Mouse (Mus musculus): ENCODE data around the gene Kctd12b. TPM values are rescaled to one million over a fixed set of nuclear protein-coding genes. Genes with fewer than 3 reads are reported as not detected.

The Kctd12b gene
- 5.6 and 5.9 TPM in 2 replicates for polyA plus RNA-seq (2015; fragmentation: Nextera tagmentation; extraction: Ambion mirVana)

DNA sequence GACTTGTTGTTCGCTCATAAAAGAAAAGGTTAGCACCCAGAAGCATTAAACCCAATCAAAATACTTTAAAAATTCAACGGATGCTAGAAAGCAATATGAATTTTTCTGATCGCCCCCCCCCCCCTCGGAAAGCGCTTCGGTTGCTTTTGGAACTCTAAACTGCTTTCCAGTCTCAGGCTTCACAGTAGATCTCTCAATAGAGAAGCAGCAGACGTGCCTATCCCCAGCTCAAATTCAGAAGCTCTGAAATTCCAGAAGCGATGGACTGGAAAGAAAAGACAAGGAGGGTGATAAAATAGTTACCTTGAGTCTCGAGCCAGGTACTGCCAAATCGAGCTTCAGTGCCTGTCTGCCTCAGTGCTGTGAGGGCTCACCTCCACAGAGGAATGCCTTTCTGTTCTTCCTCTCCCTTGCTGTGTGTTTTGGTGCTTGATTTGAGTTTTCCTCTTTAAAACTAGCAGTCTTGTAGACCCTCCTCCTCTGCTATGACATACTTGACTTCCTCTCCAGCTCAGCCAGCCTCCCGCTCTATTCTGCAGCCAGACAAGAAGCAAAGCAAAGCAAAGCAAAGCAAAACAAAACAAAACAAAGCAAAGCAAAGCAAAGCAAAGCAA, at the start of gene Kctd12b:
Gene Kctd12b (minus strand): TSS at position 610 of the 614 bp plus-strand sequence.
- peak; percentile 40; the same call in 1 of the 2 replicates for ATAC-seq (ENCODE audit: insufficient read depth, low FRiP score)
- Histone ChIP-seq H3K9me3 (replicated peaks; ENCODE audit: control insufficient read depth, low read length) (no peaks in the 10 kb centered on the region), H3K27ac (ENCODE audit: low read length) (peak within 1 kb of the TSS; percentile 82), H3K4me3 (replicated peaks; ENCODE audit: low read length) (peak within 1 kb of the TSS; percentile 49), H3K9ac (ENCODE audit: low read length) (peak within 1 kb of the TSS; percentile 60), H3K4me1 (ENCODE audit: control insufficient read depth, insufficient read depth, low read length) (no peaks in the 10 kb centered on the region), H3K27me3 (ENCODE audit: control insufficient read depth, insufficient read depth, low read length) (no peaks in the 10 kb centered on the region), H3K36me3 (ENCODE audit: control insufficient read depth, insufficient read depth, low read length) (no peaks in the 10 kb centered on the region), H3K4me2 (ENCODE audit: low read depth, low read length) (peak within 1 kb of the TSS; percentile 52)
- WGBS = 25% methylated on average over 11 of the region's 11 CpGs

DNA sequence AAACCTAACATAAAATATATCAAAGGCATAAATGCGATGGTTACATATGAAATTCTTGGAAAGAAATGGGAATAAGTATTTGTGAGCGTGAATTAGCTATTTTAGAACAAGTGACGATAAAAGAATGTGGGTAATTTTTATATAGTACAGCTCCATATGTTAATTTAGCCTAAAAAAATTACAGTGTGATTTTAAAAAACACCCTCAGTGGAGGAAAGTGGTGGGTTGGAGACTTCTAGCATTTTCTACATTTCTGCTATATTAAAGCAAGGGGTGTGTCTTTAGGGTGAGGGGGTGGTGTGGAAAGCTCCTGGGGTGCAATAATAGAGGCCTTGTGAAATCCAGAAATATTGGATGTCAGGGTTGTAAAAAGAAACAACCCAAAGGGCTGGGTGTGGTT, 46.3 kb upstream of the Kctd12b start:
- Histone ChIP-seq H3K4me3 (replicated peaks; ENCODE audit: low read length) (no peak overlapping the region), H3K9ac (ENCODE audit: low read length) (no peak overlapping the region), H3K9me3 (replicated peaks; ENCODE audit: control insufficient read depth, low read length) (no peaks in the 10 kb centered on the region), H3K36me3 (ENCODE audit: control insufficient read depth, insufficient read depth, low read length) (no peaks in the 10 kb centered on the region), H3K27me3 (ENCODE audit: control insufficient read depth, insufficient read depth, low read length) (no peaks in the 10 kb centered on the region), H3K27ac (ENCODE audit: low read length) (no peak overlapping the region), H3K4me1 (ENCODE audit: control insufficient read depth, insufficient read depth, low read length) (no peaks in the 10 kb centered on the region), H3K4me2 (ENCODE audit: low read depth, low read length) (no peak overlapping the region)
- ATAC-seq (ENCODE audit: insufficient read depth, low FRiP score) = no peak
- 86% methylated on average over 3 of the region's 3 CpGs for WGBS

DNA sequence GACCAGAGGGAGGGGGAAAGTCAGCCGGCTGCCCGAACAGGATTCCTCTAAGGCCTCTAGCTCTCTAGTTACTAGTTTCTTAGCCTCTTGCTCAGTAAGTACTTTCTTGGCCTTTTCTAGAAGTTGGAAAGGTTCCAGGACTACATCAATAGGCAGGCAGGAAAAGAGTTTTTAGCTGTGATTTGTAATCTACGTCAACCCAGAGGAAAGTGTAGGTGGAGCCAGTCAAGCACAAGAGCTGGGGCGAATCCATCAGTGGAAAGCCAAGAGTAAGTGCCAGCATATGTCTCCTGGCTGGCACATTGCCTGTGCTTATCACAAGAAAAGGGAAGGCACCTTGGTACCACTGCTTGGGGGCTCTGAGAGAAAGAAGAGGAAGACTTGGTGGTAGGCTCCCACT, 39.5 kb upstream of the Kctd12b start:
- H3K27me3 ChIP-seq (ENCODE audit: control insufficient read depth, insufficient read depth, low read length) = no peaks in the 10 kb centered on the region
- H3K9me3 ChIP-seq (replicated peaks; ENCODE audit: control insufficient read depth, low read length) = no peaks in the 10 kb centered on the region
- no peak overlapping the region for H3K4me3 ChIP-seq (replicated peaks; ENCODE audit: low read length)
- no peaks in the 10 kb centered on the region for H3K36me3 ChIP-seq (ENCODE audit: control insufficient read depth, insufficient read depth, low read length)
- 58% methylated on average over 4 of the region's 4 CpGs for WGBS
- H3K27ac ChIP-seq (ENCODE audit: low read length) = no peak overlapping the region
- H3K4me1 ChIP-seq (ENCODE audit: control insufficient read depth, insufficient read depth, low read length) = no peaks in the 10 kb centered on the region
- ATAC-seq (ENCODE audit: insufficient read depth, low FRiP score) = no peak
- no peak overlapping the region for H3K9ac ChIP-seq (ENCODE audit: low read length)
- no peak overlapping the region for H3K4me2 ChIP-seq (ENCODE audit: low read depth, low read length)

DNA sequence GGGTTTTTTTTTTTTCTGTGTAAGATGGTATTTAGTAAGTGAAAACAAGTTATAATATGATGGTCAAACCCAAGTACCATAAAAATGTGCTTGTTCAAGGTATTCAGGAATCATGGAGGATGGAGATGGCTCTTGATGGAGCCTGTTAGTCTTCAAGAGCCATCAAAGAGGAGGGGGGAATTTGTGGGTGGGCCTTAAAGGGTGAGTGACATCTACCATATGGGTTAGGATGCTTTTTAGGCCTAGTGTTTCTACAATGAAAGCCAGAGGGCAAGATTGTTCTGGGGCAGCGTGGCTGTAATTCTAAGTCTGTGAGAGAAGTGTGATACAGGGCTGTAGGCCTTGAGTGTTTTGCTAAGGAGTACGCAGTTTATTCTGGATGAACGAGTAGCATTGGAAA, 28.2 kb upstream of the Kctd12b start:
- ATAC-seq (ENCODE audit: insufficient read depth, low FRiP score) = no peak
- peak overlapping the region; percentile 57 for H3K4me2 ChIP-seq (ENCODE audit: low read depth, low read length)
- H3K27me3 ChIP-seq (ENCODE audit: control insufficient read depth, insufficient read depth, low read length) = no peaks in the 10 kb centered on the region
- H3K36me3 ChIP-seq (ENCODE audit: control insufficient read depth, insufficient read depth, low read length) = no peaks in the 10 kb centered on the region
- peak overlapping the region; percentile 35; the same call in 1 of the 2 replicates for H3K9ac ChIP-seq (ENCODE audit: low read length)
- H3K9me3 ChIP-seq (replicated peaks; ENCODE audit: control insufficient read depth, low read length) = no peaks in the 10 kb centered on the region
- no peaks in the 10 kb centered on the region for H3K4me1 ChIP-seq (ENCODE audit: control insufficient read depth, insufficient read depth, low read length)
- peak overlapping the region; percentile 63 for H3K4me3 ChIP-seq (replicated peaks; ENCODE audit: low read length)
- H3K27ac ChIP-seq (ENCODE audit: low read length) = no peak overlapping the region
- 27% methylated on average over 3 of the region's 3 CpGs for WGBS

DNA sequence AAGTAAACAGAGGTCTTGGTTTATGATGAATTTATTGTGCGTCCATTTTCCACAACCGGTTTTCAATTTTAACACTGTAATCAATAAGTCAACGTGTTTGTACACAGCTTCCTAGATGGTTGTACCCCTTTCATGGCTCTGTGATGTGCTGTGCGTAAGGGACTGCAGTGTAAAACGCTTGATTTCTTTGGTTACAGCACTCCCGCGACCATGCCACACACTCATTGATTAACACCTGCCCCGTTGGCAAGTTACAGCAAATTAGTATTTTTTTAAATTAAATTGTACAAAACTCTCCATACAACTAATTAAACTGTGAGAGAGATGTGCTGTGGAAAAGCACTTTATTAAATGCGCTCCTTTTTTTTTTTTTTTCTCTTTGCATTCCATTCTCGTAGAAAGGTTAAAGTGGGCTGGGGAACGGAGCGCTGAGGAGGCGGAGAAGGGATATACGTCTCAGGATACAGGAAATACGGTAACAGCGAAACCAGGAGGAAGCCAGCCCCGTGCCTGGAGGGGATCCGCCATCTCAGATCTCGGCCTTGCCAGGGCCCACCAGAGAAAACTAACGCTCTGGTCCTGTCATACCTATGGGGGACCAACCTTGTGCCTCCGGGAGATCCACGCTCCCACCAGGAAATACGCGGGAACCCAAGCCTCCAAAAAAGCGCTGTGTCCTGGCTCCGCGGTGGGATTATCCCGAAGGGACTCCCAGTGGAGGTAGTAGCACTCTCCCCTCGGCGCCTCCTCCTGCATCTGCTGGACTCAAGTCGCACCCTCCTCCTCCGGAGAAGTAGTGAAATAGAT, 27.1 kb upstream of the Kctd12b start, which contains the start of gene Nbdy:
Gene Nbdy (plus strand): TSS at position 481 of the 807 bp plus-strand sequence.
- ATAC-seq (ENCODE audit: insufficient read depth, low FRiP score) = peak; percentile 92; the same call in 1 of the 2 replicates
- H3K9ac ChIP-seq (ENCODE audit: low read length) = peak within 1 kb of the TSS; percentile 81
- WGBS = 10% methylated on average over 32 of the region's 32 CpGs
- no peaks in the 10 kb centered on the region for H3K9me3 ChIP-seq (replicated peaks; ENCODE audit: control insufficient read depth, low read length)
- H3K4me2 ChIP-seq (ENCODE audit: low read depth, low read length) = peak within 1 kb of the TSS; percentile 57
- no peaks in the 10 kb centered on the region for H3K27me3 ChIP-seq (ENCODE audit: control insufficient read depth, insufficient read depth, low read length)
- H3K4me1 ChIP-seq (ENCODE audit: control insufficient read depth, insufficient read depth, low read length) = no peaks in the 10 kb centered on the region
- no peaks in the 10 kb centered on the region for H3K36me3 ChIP-seq (ENCODE audit: control insufficient read depth, insufficient read depth, low read length)
- H3K27ac ChIP-seq (ENCODE audit: low read length) = peak within 1 kb of the TSS; percentile 82
- peak within 1 kb of the TSS; percentile 63 for H3K4me3 ChIP-seq (replicated peaks; ENCODE audit: low read length)

DNA sequence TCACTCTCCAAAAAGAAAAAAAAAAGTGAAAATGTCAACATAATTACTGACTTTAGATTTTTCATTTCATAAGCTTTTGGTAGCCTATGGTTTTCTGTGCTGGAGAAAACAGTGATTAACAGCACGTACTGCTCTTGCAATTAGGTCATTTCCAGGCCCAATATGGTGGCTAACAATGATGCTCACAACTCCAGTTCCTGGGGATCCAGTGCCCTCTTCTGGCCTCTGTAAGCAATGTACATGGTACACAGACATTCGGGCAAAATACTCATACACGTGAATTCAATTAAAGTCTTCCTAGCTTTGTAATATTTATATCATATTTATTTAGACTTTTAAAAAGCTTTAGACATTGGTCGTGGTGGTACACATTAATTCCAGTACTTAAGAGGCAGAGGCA, 23.4 kb upstream of the Kctd12b start:
- Histone ChIP-seq H3K9ac (ENCODE audit: low read length) (no peak overlapping the region), H3K27me3 (ENCODE audit: control insufficient read depth, insufficient read depth, low read length) (no peaks in the 10 kb centered on the region), H3K4me3 (replicated peaks; ENCODE audit: low read length) (no peak overlapping the region), H3K9me3 (replicated peaks; ENCODE audit: control insufficient read depth, low read length) (no peaks in the 10 kb centered on the region), H3K27ac (ENCODE audit: low read length) (no peak overlapping the region), H3K4me1 (ENCODE audit: control insufficient read depth, insufficient read depth, low read length) (no peaks in the 10 kb centered on the region), H3K4me2 (ENCODE audit: low read depth, low read length) (no peak overlapping the region), H3K36me3 (ENCODE audit: control insufficient read depth, insufficient read depth, low read length) (no peaks in the 10 kb centered on the region)
- no peak for ATAC-seq (ENCODE audit: insufficient read depth, low FRiP score)
- 28% methylated on average over 4 of the region's 4 CpGs for WGBS

DNA sequence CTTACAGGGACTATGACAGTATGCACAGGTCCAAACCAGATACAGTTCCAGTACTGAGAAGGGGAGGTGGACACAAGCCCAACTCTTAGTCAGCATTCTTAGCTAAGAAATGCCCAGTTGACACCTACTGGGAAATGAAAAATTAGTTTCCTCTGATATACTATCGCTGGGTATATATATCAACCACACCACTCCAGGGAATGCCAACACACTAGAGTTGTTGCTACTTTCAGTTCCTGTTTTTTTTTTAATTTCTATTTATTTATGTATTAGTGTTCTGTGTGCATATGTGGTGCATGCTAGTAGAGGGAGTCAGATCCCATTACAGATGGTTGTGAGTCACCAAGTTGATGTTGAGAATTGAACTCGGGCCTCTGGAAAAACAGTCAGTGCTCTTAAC, 20.5 kb upstream of the Kctd12b start:
- H3K4me1 ChIP-seq (ENCODE audit: control insufficient read depth, insufficient read depth, low read length) = no peaks in the 10 kb centered on the region
- no peak overlapping the region for H3K9ac ChIP-seq (ENCODE audit: low read length)
- no peaks in the 10 kb centered on the region for H3K36me3 ChIP-seq (ENCODE audit: control insufficient read depth, insufficient read depth, low read length)
- H3K27ac ChIP-seq (ENCODE audit: low read length) = no peak overlapping the region
- H3K4me3 ChIP-seq (replicated peaks; ENCODE audit: low read length) = no peak overlapping the region
- 77% methylated on average over 2 of the region's 2 CpGs for WGBS
- no peaks in the 10 kb centered on the region for H3K27me3 ChIP-seq (ENCODE audit: control insufficient read depth, insufficient read depth, low read length)
- no peaks in the 10 kb centered on the region for H3K9me3 ChIP-seq (replicated peaks; ENCODE audit: control insufficient read depth, low read length)
- no peak overlapping the region for H3K4me2 ChIP-seq (ENCODE audit: low read depth, low read length)
- no peak for ATAC-seq (ENCODE audit: insufficient read depth, low FRiP score)

DNA sequence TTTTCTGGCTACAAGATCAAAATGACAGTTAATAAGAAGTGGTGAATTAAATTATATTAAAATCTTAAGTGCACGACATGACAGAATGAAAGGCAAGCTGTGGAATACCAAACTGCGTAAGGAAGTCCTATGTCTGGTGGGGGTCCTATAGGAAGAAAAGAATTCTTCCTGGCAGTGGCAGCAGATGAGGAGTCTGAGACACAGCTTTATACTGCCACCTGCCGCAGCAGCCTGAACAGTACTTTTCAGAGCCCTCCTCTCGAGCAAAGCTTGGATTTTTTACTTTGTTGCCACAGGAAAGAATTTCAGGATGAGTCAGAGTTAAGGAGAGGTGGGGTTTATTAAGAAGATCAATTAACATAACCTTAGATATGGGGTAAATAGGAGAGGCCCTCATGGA, 11.5 kb upstream of the Kctd12b start:
- H3K9me3 ChIP-seq (replicated peaks; ENCODE audit: control insufficient read depth, low read length) = no peaks in the 10 kb centered on the region
- H3K27ac ChIP-seq (ENCODE audit: low read length) = no peak overlapping the region
- no peaks in the 10 kb centered on the region; the same call in 1 of the 2 replicates for H3K27me3 ChIP-seq (ENCODE audit: control insufficient read depth, insufficient read depth, low read length)
- H3K4me2 ChIP-seq (ENCODE audit: low read depth, low read length) = no peak overlapping the region
- H3K9ac ChIP-seq (ENCODE audit: low read length) = no peak overlapping the region
- H3K4me3 ChIP-seq (replicated peaks; ENCODE audit: low read length) = no peak overlapping the region
- ATAC-seq (ENCODE audit: insufficient read depth, low FRiP score) = no peak
- 22% methylated on average over 4 of the region's 4 CpGs for WGBS
- H3K4me1 ChIP-seq (ENCODE audit: control insufficient read depth, insufficient read depth, low read length) = no peaks in the 10 kb centered on the region
- no peaks in the 10 kb centered on the region for H3K36me3 ChIP-seq (ENCODE audit: control insufficient read depth, insufficient read depth, low read length)

DNA sequence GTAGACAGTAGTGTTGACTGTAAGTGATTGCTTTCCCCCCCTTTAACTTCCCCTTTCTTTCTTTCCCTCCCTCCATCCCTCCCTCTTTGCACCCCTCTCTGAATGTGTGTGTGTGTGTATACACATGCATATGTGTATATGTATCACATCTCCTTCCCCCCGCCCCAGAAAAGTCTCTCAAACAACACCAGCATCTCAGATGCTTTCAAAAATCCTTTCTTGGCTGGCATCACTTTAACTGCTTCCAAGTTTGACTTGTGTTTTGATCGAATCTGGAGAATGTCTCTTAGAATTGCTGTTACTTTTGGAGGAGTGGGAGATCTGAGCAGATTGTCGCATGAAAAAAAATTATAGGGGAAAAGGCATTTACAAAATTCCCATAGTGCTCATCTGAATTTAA, 4.3 kb upstream of the Kctd12b start:
- ATAC-seq (ENCODE audit: insufficient read depth, low FRiP score) = no peak
- Histone ChIP-seq H3K27ac (ENCODE audit: low read length) (no peak overlapping the region), H3K27me3 (ENCODE audit: control insufficient read depth, insufficient read depth, low read length) (no peaks in the 10 kb centered on the region), H3K4me3 (replicated peaks; ENCODE audit: low read length) (no peak overlapping the region), H3K9ac (ENCODE audit: low read length) (no peak overlapping the region), H3K4me2 (ENCODE audit: low read depth, low read length) (no peak overlapping the region), H3K4me1 (ENCODE audit: control insufficient read depth, insufficient read depth, low read length) (no peaks in the 10 kb centered on the region), H3K9me3 (replicated peaks; ENCODE audit: control insufficient read depth, low read length) (no peaks in the 10 kb centered on the region), H3K36me3 (ENCODE audit: control insufficient read depth, insufficient read depth, low read length) (no peaks in the 10 kb centered on the region)
- 83% methylated on average over 3 of the region's 3 CpGs for WGBS
